Mouse (Mus musculus): ENCODE measurements around the gene Adgrg3. TPM values are rescaled to one million over a fixed set of nuclear protein-coding genes. Genes with fewer than 3 reads are reported as not detected.

Adgrg3 gene
- 2.1 and 3.0 TPM in 2 replicates for polyA plus RNA-seq (2012; rRNA removed)

DNA sequence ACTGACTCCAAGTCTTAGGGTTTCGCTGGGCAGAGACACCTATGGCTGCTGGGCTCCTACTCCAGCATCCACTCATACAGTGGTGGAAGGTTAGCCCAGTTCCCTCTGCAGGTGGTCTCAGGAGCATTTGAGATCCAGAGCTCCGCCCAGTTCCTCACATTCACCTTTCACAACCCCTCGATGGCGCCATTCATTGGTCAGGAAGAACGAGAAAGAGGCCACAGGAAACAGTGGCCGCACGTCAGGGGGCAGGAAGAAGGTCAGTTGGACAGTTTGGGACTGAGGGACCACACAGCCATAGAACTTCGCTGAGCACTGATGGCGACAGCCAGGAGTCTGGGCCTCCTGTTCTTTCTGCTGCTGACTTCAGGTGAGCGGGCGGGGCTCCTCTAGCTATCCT is at the start of gene Adgrg3:
Adgrg3 (plus strand) TSS at position 242 of the 400 bp plus-strand sequence.
- no peak for TF ChIP-seq CTCF (IDR thresholded peaks at IDR 0.05; ENCODE audit: borderline replicate concordance, extremely low read depth, insufficient read depth, insufficient read length)
- TF ChIP-seq POLR2A (IDR thresholded peaks at IDR 0.05; ENCODE audit: borderline replicate concordance, extremely low read depth, insufficient read depth, insufficient read length, poor library complexity, severe bottlenecking), result no peak
- no peak for DNase-seq (ENCODE audit: low read depth)

DNA sequence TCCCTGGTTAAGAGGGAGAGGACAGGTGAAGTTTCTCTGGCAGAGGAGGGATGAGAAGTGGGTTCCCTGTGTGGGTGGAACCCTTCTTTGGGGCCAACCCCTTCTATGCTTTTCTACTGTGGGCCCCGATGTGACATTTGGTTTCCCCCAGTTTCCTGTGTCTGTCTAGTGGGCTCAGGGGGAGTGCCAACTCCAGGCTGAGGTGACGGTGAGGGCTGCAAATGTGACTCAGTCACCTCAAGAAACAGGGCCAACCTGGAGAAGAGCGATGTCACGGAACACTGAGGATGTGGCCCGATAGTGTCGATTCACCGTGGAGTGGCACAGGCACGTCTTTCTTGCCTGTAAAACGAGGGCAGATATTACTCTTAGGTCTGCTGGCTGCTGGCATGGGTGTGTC is 44.2 kb upstream of the Adgrg3 start:
- no peak for TF ChIP-seq POLR2A (IDR thresholded peaks at IDR 0.05; ENCODE audit: borderline replicate concordance, extremely low read depth, insufficient read depth, insufficient read length, poor library complexity, severe bottlenecking)
- no peak for TF ChIP-seq CTCF (IDR thresholded peaks at IDR 0.05; ENCODE audit: borderline replicate concordance, extremely low read depth, insufficient read depth, insufficient read length)

DNA sequence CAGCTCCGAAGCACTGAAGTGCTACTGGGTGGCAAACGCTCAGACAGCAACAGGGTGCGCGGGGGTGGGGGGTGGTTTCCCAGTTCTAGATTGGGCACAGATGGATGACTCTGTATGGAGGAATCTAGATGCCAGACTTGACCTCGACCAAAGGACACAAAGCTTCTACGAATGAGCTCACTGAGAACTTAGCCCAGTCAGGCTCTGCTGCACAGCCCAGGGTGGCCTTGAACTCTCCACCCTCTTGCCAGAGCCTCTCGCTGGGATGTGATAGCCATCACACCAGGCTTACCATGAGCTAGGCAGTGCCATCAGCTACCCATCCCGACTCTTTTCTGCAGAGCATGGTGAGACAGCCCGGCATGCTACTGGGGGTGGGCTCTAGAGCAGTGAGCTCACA is 43.7 kb upstream of the Adgrg3 start:
- no peak for TF ChIP-seq POLR2A (IDR thresholded peaks at IDR 0.05; ENCODE audit: borderline replicate concordance, extremely low read depth, insufficient read depth, insufficient read length, poor library complexity, severe bottlenecking)
- no peak for TF ChIP-seq CTCF (IDR thresholded peaks at IDR 0.05; ENCODE audit: borderline replicate concordance, extremely low read depth, insufficient read depth, insufficient read length)
- DNase-seq (ENCODE audit: low read depth), result no peak

More for the DNA sequence above, 44.2 kb upstream of the Adgrg3 start:
- DNase-seq (ENCODE audit: low read depth), result no peak

DNA sequence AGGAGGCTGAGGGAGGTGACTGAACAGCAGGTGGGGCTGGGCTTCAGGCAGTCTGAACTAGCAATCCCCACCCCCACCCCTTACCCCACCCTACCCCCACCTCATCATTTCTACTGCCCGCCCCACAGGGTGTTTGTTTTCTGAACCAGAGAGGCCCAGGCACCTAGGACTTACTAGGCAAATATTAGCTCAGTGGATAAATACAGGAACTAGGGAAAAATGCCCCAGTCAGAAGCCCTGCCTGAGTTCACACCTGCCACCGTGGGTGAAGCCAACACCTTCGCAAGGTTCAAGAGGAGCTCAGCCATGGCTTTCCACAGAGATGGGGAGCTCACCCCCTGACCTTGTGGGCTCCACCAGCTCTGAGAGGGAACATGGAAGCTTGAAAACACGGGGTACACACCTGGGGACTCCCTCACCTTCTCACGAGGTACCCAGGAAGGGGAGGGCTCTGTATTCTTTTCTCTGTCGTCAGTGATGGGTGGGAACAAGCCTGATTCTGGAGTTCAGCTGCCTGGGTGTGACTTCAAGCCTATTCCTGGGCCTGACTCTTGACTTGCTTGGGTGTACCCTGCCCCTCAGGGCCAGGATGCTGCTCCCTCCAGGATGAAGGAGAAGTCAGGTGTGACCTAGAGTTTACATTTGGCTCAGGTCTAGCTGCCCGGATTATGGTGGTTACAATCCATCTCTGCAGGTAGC is 42.9 kb upstream of the Adgrg3 start, which contains the start of gene Adgrg1:
Adgrg1 (plus strand) TSS at position 285 of the 699 bp plus-strand sequence.
- TF ChIP-seq CTCF (IDR thresholded peaks at IDR 0.05; ENCODE audit: borderline replicate concordance, extremely low read depth, insufficient read depth, insufficient read length) (no peak), POLR2A (IDR thresholded peaks at IDR 0.05; ENCODE audit: borderline replicate concordance, extremely low read depth, insufficient read depth, insufficient read length, poor library complexity, severe bottlenecking) (no peak)
- DNase-seq (ENCODE audit: low read depth), result no peak

DNA sequence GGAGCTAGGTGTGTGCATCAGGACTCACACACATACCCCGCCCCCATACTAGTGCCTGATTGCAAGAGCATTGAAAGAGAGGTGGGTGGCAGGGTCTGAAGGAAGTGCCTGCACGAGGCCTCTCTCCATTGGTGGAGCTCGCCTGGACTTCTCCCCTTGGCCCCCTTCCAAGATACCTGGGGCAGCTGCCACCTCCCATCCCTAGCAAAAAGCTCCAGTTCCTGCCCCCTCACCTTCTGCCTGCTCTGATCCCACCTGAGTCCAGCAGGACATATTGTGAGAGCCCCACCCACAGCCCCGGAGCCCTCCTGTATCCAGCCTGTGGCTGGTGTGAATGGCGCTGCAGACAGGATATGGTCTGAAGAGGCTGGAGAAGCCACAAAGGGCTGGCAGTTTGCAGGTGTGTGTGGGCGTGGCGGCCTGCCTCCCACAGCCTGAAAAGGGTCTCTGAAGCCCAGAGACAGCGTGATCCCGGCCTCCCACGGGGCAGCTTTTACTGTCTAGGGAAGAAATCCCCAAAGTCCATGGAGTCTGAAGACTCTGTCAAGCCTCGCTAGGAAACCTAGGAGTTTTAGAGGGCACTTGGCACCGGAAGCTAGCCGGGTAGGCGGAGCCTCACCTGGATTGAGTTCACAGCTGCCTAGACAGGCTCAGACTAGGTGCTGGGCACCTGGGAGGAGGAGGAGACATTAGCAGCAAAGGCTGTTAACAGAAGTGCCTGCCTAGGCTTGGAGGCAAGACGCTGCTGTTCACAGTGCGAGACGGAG is 40.7 kb upstream of the Adgrg3 start:
- TF ChIP-seq CTCF (IDR thresholded peaks at IDR 0.05; ENCODE audit: borderline replicate concordance, extremely low read depth, insufficient read depth, insufficient read length) (no peak), POLR2A (IDR thresholded peaks at IDR 0.05; ENCODE audit: borderline replicate concordance, extremely low read depth, insufficient read depth, insufficient read length, poor library complexity, severe bottlenecking) (no peak)

DNA sequence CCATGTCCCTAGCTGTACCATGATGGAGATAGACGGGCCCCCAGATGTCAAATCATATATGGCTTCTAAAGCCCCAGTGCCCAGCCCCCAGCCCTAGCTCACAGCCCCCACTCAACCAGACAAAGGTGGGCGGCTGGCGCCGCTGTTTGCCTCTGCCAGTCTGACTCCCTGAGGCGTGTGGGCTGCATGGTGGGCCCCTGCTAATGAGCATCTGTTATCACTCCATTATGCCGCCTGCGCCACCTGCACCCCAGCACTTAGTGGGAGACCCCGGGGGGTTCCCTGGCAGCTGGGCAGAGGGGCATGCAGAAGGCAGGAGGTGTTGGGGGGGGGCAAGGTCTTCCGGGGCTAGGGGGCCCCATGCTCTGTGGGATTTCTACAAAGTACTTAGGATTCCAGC is 39.4 kb upstream of the Adgrg3 start:
- DNase-seq (ENCODE audit: low read depth), result peak; percentile 89
- no peak for TF ChIP-seq POLR2A (IDR thresholded peaks at IDR 0.05; ENCODE audit: borderline replicate concordance, extremely low read depth, insufficient read depth, insufficient read length, poor library complexity, severe bottlenecking)
- TF ChIP-seq CTCF (IDR thresholded peaks at IDR 0.05; ENCODE audit: borderline replicate concordance, extremely low read depth, insufficient read depth, insufficient read length), result no peak

More for the DNA sequence above, 40.7 kb upstream of the Adgrg3 start:
- peak; percentile 15 for DNase-seq (ENCODE audit: low read depth)

DNA sequence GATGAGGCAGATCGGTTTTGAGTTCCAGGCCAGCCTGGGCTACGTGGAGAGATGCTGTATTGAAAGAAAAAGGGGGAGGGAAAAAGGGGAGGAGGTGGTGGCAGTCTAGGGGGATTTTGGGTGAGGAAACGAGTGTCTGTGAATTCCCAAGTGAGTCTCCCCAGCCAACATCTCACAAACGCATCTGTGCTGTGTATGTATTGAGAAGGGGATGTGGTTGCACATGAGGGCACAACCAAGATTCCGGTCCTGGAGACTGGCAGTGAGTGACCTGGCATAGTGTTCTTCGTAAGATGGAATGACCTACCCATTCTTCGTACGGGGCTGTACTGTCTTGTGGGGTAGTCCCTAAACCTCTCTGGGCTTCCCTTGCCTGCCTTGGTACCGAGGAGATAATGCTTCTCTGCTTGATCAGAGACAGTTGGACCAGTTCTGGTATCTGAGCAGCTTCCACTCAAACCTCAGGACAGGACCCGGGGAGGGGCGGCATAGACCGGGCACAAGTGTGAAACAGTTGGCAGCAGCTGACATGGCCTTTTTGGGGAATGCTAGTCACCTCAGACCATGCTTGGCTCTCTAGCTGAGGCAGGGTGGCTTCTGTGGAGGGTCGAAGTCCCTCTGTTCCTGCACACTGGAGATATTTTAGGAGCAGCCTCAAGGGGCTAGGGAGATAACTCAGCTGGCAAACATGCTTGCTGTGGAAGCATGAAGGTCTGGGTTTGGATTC is 38.7 kb upstream of the Adgrg3 start:
- TF ChIP-seq POLR2A (IDR thresholded peaks at IDR 0.05; ENCODE audit: borderline replicate concordance, extremely low read depth, insufficient read depth, insufficient read length, poor library complexity, severe bottlenecking), result no peak
- TF ChIP-seq CTCF (IDR thresholded peaks at IDR 0.05; ENCODE audit: borderline replicate concordance, extremely low read depth, insufficient read depth, insufficient read length), result no peak
- no peak for DNase-seq (ENCODE audit: low read depth)

DNA sequence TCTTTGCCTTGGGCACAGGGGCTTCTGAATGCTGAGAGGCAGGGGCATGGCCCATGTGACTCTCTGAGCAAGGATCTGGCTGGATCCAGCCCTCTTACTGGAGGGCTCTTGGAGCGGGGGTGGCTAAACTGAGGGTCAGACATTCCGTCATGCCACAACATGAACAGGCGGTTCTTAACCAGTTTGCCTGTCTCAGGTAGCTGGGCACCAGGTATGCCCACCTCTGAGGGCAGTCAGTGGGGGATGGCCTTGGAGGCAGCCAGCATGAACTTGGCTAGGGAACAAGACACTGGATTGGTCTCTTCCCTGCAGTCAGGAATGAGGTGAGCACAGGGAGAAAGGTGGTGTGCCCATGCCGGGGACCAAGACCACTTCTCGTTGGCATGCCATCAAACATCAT is 37.3 kb upstream of the Adgrg3 start:
- DNase-seq (ENCODE audit: low read depth), result no peak
- TF ChIP-seq POLR2A (IDR thresholded peaks at IDR 0.05; ENCODE audit: borderline replicate concordance, extremely low read depth, insufficient read depth, insufficient read length, poor library complexity, severe bottlenecking), result no peak
- no peak for TF ChIP-seq CTCF (IDR thresholded peaks at IDR 0.05; ENCODE audit: borderline replicate concordance, extremely low read depth, insufficient read depth, insufficient read length)

DNA sequence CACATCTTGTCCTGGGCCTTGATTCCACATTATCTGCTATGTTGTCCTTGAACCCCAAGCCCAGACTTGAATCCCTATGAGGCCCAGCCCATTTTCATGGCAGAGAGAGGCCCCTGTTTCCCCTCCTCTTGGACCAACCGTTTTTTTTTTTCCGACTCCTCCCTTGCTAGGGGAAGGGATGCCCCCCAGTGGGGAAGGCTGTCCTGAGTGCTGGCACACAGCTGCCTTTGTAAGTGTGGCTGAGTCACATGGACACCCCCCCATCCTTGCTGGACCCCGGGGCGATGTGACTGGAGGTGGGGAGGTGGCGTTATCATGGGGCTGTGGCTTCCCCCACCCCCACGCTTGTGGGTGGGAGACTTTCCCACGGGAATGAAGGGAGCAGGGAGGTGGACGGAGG is 36.5 kb upstream of the Adgrg3 start:
- DNase-seq (ENCODE audit: low read depth), result no peak
- TF ChIP-seq CTCF (IDR thresholded peaks at IDR 0.05; ENCODE audit: borderline replicate concordance, extremely low read depth, insufficient read depth, insufficient read length), result no peak
- no peak for TF ChIP-seq POLR2A (IDR thresholded peaks at IDR 0.05; ENCODE audit: borderline replicate concordance, extremely low read depth, insufficient read depth, insufficient read length, poor library complexity, severe bottlenecking)

DNA sequence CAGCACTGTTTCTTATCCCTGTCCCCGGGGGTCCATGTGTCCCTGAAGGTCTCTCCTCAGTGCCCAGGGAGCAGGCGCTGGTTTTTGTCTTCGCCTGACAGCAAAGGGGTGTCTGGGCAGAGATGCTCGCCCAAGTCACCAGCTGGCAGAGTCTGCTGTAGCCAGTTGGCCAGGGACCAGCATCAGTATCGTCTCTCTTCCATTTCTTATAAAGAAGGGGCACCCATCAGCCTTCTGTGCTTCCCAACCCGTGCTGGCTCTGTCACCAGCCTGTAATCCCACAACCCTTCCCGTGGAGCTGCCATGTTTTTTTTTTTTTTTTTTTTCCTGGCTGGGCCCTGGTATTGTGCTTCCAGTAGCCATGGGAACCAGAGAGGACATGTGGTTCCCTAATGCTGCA is 35.6 kb upstream of the Adgrg3 start:
- peak; percentile 87 for DNase-seq (ENCODE audit: low read depth)

DNA sequence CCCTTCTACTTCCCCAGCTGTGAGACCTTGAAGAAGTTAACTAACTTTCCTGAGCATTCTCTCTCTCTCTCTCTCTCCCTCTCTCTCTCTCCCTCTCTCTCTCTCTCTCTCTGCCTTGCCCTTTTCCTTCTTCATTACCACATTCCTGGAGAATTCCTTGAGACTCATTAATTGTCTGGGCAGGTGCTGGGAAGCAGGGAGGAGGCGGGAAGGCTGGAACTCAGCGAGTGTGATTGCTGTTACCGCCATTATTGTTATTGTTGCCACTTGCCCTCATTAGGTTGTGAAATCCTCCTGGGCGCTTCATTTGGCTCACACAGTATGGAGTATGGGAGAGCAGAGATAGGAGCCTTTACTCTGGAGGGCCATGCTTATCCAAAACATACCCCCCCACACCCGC is 34.3 kb upstream of the Adgrg3 start:
- TF ChIP-seq POLR2A (IDR thresholded peaks at IDR 0.05; ENCODE audit: borderline replicate concordance, extremely low read depth, insufficient read depth, insufficient read length, poor library complexity, severe bottlenecking) (no peak), CTCF (IDR thresholded peaks at IDR 0.05; ENCODE audit: borderline replicate concordance, extremely low read depth, insufficient read depth, insufficient read length) (no peak)
- peak; percentile 61 for DNase-seq (ENCODE audit: low read depth)

More for the DNA sequence above, 35.6 kb upstream of the Adgrg3 start:
- TF ChIP-seq POLR2A (IDR thresholded peaks at IDR 0.05; ENCODE audit: borderline replicate concordance, extremely low read depth, insufficient read depth, insufficient read length, poor library complexity, severe bottlenecking) (no peak), CTCF (IDR thresholded peaks at IDR 0.05; ENCODE audit: borderline replicate concordance, extremely low read depth, insufficient read depth, insufficient read length) (no peak)
